Mouse (Mus musculus): ENCODE data around the gene Cnot3. TPM values are rescaled to one million over a fixed set of nuclear protein-coding genes. Genes with fewer than 3 reads are reported as not detected.
A peak's percentile ranks its signal among the peaks of the same experiment; 100 is the strongest.

Gene Cnot3
- polyA plus RNA-seq, 2 experiments: 63.8 to 108 TPM

GRCm38 (mm10) chr7:3630478-3630815 is 14.6 kb upstream of the Cnot3 start:
- Histone ChIP-seq H3K4me1 (ENCODE audit: control insufficient read depth, insufficient read depth, low read length) (peaks cover 20% of the 10 kb centered on the region), H3K4me3 (replicated peaks; ENCODE audit: low read length) (peak overlapping the region; percentile 72), H3K4me2 (replicated peaks; ENCODE audit: low read depth, low read length, severe bottlenecking) (peak overlapping the region; percentile 96), H3K36me3 (ENCODE audit: control insufficient read depth, insufficient read depth, low read length) (peaks cover 23% of the 10 kb centered on the region), H3K27me3 (ENCODE audit: control insufficient read depth, insufficient read depth, low read length) (no peaks in the 10 kb centered on the region), H3K27ac (replicated peaks; ENCODE audit: low read depth, low read length) (no peak overlapping the region), H3K9me3 (ENCODE audit: control insufficient read depth, low read length) (no peaks in the 10 kb centered on the region), H3K9ac (ENCODE audit: low read depth, low read length, severe bottlenecking) (peak overlapping the region; percentile 71)
- DNase-seq (ENCODE audit: low spot score) (no peak), ATAC-seq (ENCODE audit: low FRiP score, low read depth) (no peak)
- WGBS: 66% methylated on average over 3 of the region's 3 CpGs
- TF ChIP-seq POLR2A (IDR thresholded peaks at IDR 0.05; ENCODE audit: borderline replicate concordance, extremely low read depth, insufficient read depth, insufficient read length): no peak

- no peak overlapping the region for H3K27ac ChIP-seq (replicated peaks; ENCODE audit: low read depth, low read length)
- ATAC-seq (ENCODE audit: low FRiP score, low read depth) (no peak), DNase-seq (ENCODE audit: low spot score) (no peak)
- H3K4me3 ChIP-seq (replicated peaks; ENCODE audit: low read length): no peak overlapping the region
- H3K9me3 ChIP-seq (ENCODE audit: control insufficient read depth, low read length): no peaks in the 10 kb centered on the region
- H3K9ac ChIP-seq (ENCODE audit: low read depth, low read length, severe bottlenecking): no peak overlapping the region
- WGBS: 70% methylated on average over 5 of the region's 5 CpGs
- peaks cover 31% of the 10 kb centered on the region for H3K36me3 ChIP-seq (ENCODE audit: control insufficient read depth, insufficient read depth, low read length)
- TF ChIP-seq POLR2A (IDR thresholded peaks at IDR 0.05; ENCODE audit: borderline replicate concordance, extremely low read depth, insufficient read depth, insufficient read length): no peak
- no peak overlapping the region for H3K4me2 ChIP-seq (replicated peaks; ENCODE audit: low read depth, low read length, severe bottlenecking)
- H3K4me1 ChIP-seq (ENCODE audit: control insufficient read depth, insufficient read depth, low read length): peaks cover 19% of the 10 kb centered on the region
- H3K27me3 ChIP-seq (ENCODE audit: control insufficient read depth, insufficient read depth, low read length): no peaks in the 10 kb centered on the region
Observed at GRCm38 (mm10) chr7:3643412-3643811, 1.7 kb upstream of the Cnot3 start.

- Histone ChIP-seq H3K27me3 (ENCODE audit: control insufficient read depth, insufficient read depth, low read length) (no peaks in the 10 kb centered on the region), H3K9me3 (ENCODE audit: control insufficient read depth, low read length) (no peaks in the 10 kb centered on the region), H3K36me3 (ENCODE audit: control insufficient read depth, insufficient read depth, low read length) (peaks cover 31% of the 10 kb centered on the region), H3K9ac (ENCODE audit: low read depth, low read length, severe bottlenecking) (no peak overlapping the region), H3K4me1 (ENCODE audit: control insufficient read depth, insufficient read depth, low read length) (peaks cover 23% of the 10 kb centered on the region), H3K4me3 (replicated peaks; ENCODE audit: low read length) (peak overlapping the region; percentile 95), H3K27ac (replicated peaks; ENCODE audit: low read depth, low read length) (no peak overlapping the region), H3K4me2 (replicated peaks; ENCODE audit: low read depth, low read length, severe bottlenecking) (peak overlapping the region; percentile 47)
- no peak for ATAC-seq (ENCODE audit: low FRiP score, low read depth)
- no peak for DNase-seq (ENCODE audit: low spot score)
- no peak for TF ChIP-seq POLR2A (IDR thresholded peaks at IDR 0.05; ENCODE audit: borderline replicate concordance, extremely low read depth, insufficient read depth, insufficient read length)
- 25% methylated on average over 9 of the region's 9 CpGs for WGBS
Observed at GRCm38 (mm10) chr7:3643843-3644242, 1.2 kb upstream of the Cnot3 start.

GRCm38 (mm10) chr7:3644348-3644671 is 758 bp upstream of the Cnot3 start:
- ATAC-seq (ENCODE audit: low FRiP score, low read depth) (no peak), DNase-seq (ENCODE audit: low spot score) (no peak)
- Histone ChIP-seq H3K4me2 (replicated peaks; ENCODE audit: low read depth, low read length, severe bottlenecking) (peak overlapping the region; percentile 47), H3K27me3 (ENCODE audit: control insufficient read depth, insufficient read depth, low read length) (no peaks in the 10 kb centered on the region), H3K4me3 (replicated peaks; ENCODE audit: low read length) (peak overlapping the region; percentile 95), H3K9me3 (ENCODE audit: control insufficient read depth, low read length) (no peaks in the 10 kb centered on the region), H3K27ac (replicated peaks; ENCODE audit: low read depth, low read length) (0 out of 2 replicates have a peak overlapping the region, but pooled peaks have one; percentile 45), H3K9ac (ENCODE audit: low read depth, low read length, severe bottlenecking) (no peak overlapping the region), H3K4me1 (ENCODE audit: control insufficient read depth, insufficient read depth, low read length) (peaks cover 27% of the 10 kb centered on the region), H3K36me3 (ENCODE audit: control insufficient read depth, insufficient read depth, low read length) (peaks cover 30% of the 10 kb centered on the region)
- 2% methylated on average over 11 of the region's 11 CpGs for WGBS
- no peak for TF ChIP-seq POLR2A (IDR thresholded peaks at IDR 0.05; ENCODE audit: borderline replicate concordance, extremely low read depth, insufficient read depth, insufficient read length)

GRCm38 (mm10) chr7:3645488-3646025 is 489 bp downstream of the Cnot3 start:
- DNase-seq (ENCODE audit: low spot score) (no peak), ATAC-seq (ENCODE audit: low FRiP score, low read depth) (peak; percentile 8; the same call in 1 of the 2 replicates)
- Histone ChIP-seq H3K36me3 (ENCODE audit: control insufficient read depth, insufficient read depth, low read length) (peaks cover 29% of the 10 kb centered on the region), H3K4me2 (replicated peaks; ENCODE audit: low read depth, low read length, severe bottlenecking) (peak overlapping the region; percentile 61), H3K9me3 (ENCODE audit: control insufficient read depth, low read length) (no peaks in the 10 kb centered on the region), H3K4me1 (ENCODE audit: control insufficient read depth, insufficient read depth, low read length) (peaks cover 27% of the 10 kb centered on the region), H3K9ac (ENCODE audit: low read depth, low read length, severe bottlenecking) (peak overlapping the region; percentile 98), H3K27me3 (ENCODE audit: control insufficient read depth, insufficient read depth, low read length) (no peaks in the 10 kb centered on the region), H3K4me3 (replicated peaks; ENCODE audit: low read length) (peak overlapping the region; percentile 95), H3K27ac (replicated peaks; ENCODE audit: low read depth, low read length) (peak overlapping the region; percentile 93)
- 0% methylated on average over 35 of the region's 58 CpGs for WGBS
- TF ChIP-seq POLR2A (IDR thresholded peaks at IDR 0.05; ENCODE audit: borderline replicate concordance, extremely low read depth, insufficient read depth, insufficient read length): 0 out of 2 replicates have a peak, but pooled peaks have one; percentile 4
